ENCODE assay signal across 22 mouse cellular contexts in genomic region chr11:30129339-30129738, GRCm38 (mm10).
DNase-seq lines count a peak whose midpoint lies in the region; ATAC-seq and TF ChIP-seq lines count a peak whose summit lies in the region.
"Had no signal": no experiment of that assay in that cellular context is flagged by ENCODE, and none has a peak within 500 bp of the region (broad histone marks: within the 10 kb centered on the region; RNA-seq: fewer than 3 reads in every experiment).

No protein-coding gene starts in this region.

- no peak for TF ChIP-seq EP300 in heart, adult 2 months (IDR thresholded peaks at IDR 0.05; ENCODE audit: insufficient read depth, low read depth, low read length)

- H3K36me3 ChIP-seq in heart, adult 2 months (ENCODE audit: control insufficient read depth, insufficient read depth, low read length), result peaks cover 93% of the 10 kb centered on the region
- H3K36me3 ChIP-seq in hindbrain, embryonic 10.5 days, result peaks cover 91% of the 10 kb centered on the region

- H3K4me1 ChIP-seq in heart, adult 2 months (ENCODE audit: control insufficient read depth, insufficient read depth, low read length), result peaks cover 14% of the 10 kb centered on the region
- no peaks in the 10 kb centered on the region for H3K4me1 ChIP-seq in hindbrain, embryonic 10.5 days (replicated peaks)
- H3K4me1 ChIP-seq: embryonic facial prominence, embryonic 10.5 days; embryonic facial prominence, embryonic 12.5 days; forebrain, embryonic 13.5 days; forebrain, embryonic 15.5 days had no signal

- peak; percentile 62 for ATAC-seq in granulocyte monocyte progenitor cell, adult 5-6 weeks (replicated peaks; ENCODE audit: poor library complexity, severe bottlenecking)
- ATAC-seq in megakaryocyte progenitor cell, adult 5-6 weeks (replicated peaks; ENCODE audit: poor library complexity), result peak; percentile 74
- ATAC-seq: forebrain, embryonic 13.5 days; forebrain, embryonic 15.5 days; forebrain, postnatal 0 days had no signal

- H3K79me2 ChIP-seq in heart, adult 2 months (replicated peaks; ENCODE audit: control insufficient read depth, insufficient read depth, low read length), result peaks cover 8% of the 10 kb centered on the region

- no peak overlapping the region for H3K4me3 ChIP-seq in heart, adult 2 months
- no peak overlapping the region for H3K4me3 ChIP-seq in hindbrain, embryonic 10.5 days
- H3K4me3 ChIP-seq: embryonic facial prominence, embryonic 10.5 days; embryonic facial prominence, embryonic 12.5 days; forebrain, embryonic 13.5 days; forebrain, embryonic 15.5 days had no signal

- DNase-seq in heart, adult 11 months, result peak; percentile 83
- DNase-seq in heart, adult 2 months, result no peak
- DNase-seq in c-Kit-positive CD71-negative TER-119-negative erythroid progenitor cells, embryonic 14.5 days (ENCODE audit: low read depth), result peak; percentile 4
- DNase-seq in hindbrain, embryonic 10.5 days (ENCODE audit: low spot score), result no peak
- no peak for DNase-seq in gastrocnemius, postnatal 4 days (ENCODE audit: low spot score in 2 of 2)
- no peak for DNase-seq in cerebellum, adult 11-12 months
- DNase-seq: adrenal gland, adult 2 months; adrenal gland, postnatal 10 days; adrenal gland, postnatal 25 days; cerebellum, adult 18-20 months; cerebellum, adult 8-10 months; cerebellum, adult 9-11 months; cerebellum, postnatal 14 days; cerebellum, postnatal 36 days; forebrain, postnatal 0 days had no signal

- no peaks in the 10 kb centered on the region for H3K9me3 ChIP-seq in hindbrain, embryonic 10.5 days
- H3K9me3 ChIP-seq: embryonic facial prominence, embryonic 10.5 days; embryonic facial prominence, embryonic 12.5 days; forebrain, embryonic 13.5 days; forebrain, embryonic 15.5 days; G1E had no signal

- TF ChIP-seq CTCF in heart, adult 2 months (IDR thresholded peaks at IDR 0.05), result no peak

- no peak overlapping the region for H3K9ac ChIP-seq in heart, adult 2 months (ENCODE audit: low read depth, low read length)
- H3K9ac ChIP-seq: embryonic facial prominence, embryonic 12.5 days; forebrain, embryonic 13.5 days; forebrain, embryonic 15.5 days; forebrain, postnatal 0 days had no signal

- intact Hi-C loops in heart, adult 2 months (cut with DNase I), result no loop called here

- H3K27ac ChIP-seq in heart, adult 2 months, result no peak overlapping the region
- H3K27ac ChIP-seq in hindbrain, embryonic 10.5 days, result no peak overlapping the region
- H3K27ac ChIP-seq: embryonic facial prominence, embryonic 10.5 days; embryonic facial prominence, embryonic 12.5 days; forebrain, embryonic 13.5 days; forebrain, embryonic 15.5 days had no signal

- H3K27me3 ChIP-seq in heart, adult 2 months (ENCODE audit: control insufficient read depth, insufficient read depth, low read length), result no peaks in the 10 kb centered on the region
- no peaks in the 10 kb centered on the region for H3K27me3 ChIP-seq in hindbrain, embryonic 10.5 days (ENCODE audit: insufficient read depth, poor library complexity, severe bottlenecking)
- H3K27me3 ChIP-seq: embryonic facial prominence, embryonic 12.5 days; forebrain, embryonic 13.5 days; forebrain, embryonic 15.5 days had no signal

- WGBS in heart, adult 2 months, result 80% methylated on average over 7 of the region's 7 CpGs
- WGBS in hindbrain, embryonic 10.5 days, result 88% methylated on average over 7 of the region's 7 CpGs

- TF ChIP-seq POLR2A in heart, adult 2 months (IDR thresholded peaks at IDR 0.05; ENCODE audit: insufficient read depth, low read depth, low read length), result no peak

Comparison
In these comparisons a context has a peak if more than half of its experiments do, and no peak if none do; other contexts are left out.
1. DNase-seq: peak in heart, adult 11 months (single experiment) and c-Kit-positive CD71-negative TER-119-negative erythroid progenitor cells, embryonic 14.5 days (single experiment); none in heart, adult 2 months (0 of 2), hindbrain, embryonic 10.5 days (single experiment), gastrocnemius, postnatal 4 days (0 of 2) and cerebellum, adult 11-12 months (single experiment).